Mouse (Mus musculus) right cerebral cortex, postnatal 4 days (tissue): ENCODE results near the gene Zfp712.

Experiments
- DNase-seq: peaks from one replicate; pipeline ENCODE4 v3.0.0-alpha.2; 2022

Gene Zfp712

GRCm38 (mm10) chr13:67060786-67061358 is at the start of gene Zfp712:
Gene Zfp712, minus strand, starts transcription at chr13:67061170.
- peak; percentile 85 for DNase-seq

- peak; percentile 36 for DNase-seq
These were observed 47.8 kb upstream of the Zfp712 start for GRCm38 (mm10) chr13:67108821-67109206.

- DNase-seq: peak; percentile 83
These were observed 47.3 kb upstream of the Zfp712 start, which contains the start of gene Gm28557 for GRCm38 (mm10) chr13:67108194-67108820. Gene Gm28557, minus strand, starts transcription at chr13:67108604.

- DNase-seq: no peak
These were observed 46.7 kb upstream of the Zfp712 start for GRCm38 (mm10) chr13:67107681-67108080.

GRCm38 (mm10) chr13:67097876-67098275 is 36.9 kb upstream of the Zfp712 start, which contains the start of gene Zfp708:
Gene Zfp708, minus strand, starts transcription at chr13:67097976.
- no peak for DNase-seq

- no peak for DNase-seq
These were observed 29.2 kb upstream of the Zfp712 start for GRCm38 (mm10) chr13:67090154-67090553.

- no peak for DNase-seq
These were observed 21.0 kb upstream of the Zfp712 start for GRCm38 (mm10) chr13:67081946-67082345.

- DNase-seq: peak; percentile 58
These were observed 20.3 kb upstream of the Zfp712 start for GRCm38 (mm10) chr13:67081142-67081713.

- no peak for DNase-seq
These were observed 16.3 kb upstream of the Zfp712 start for GRCm38 (mm10) chr13:67077244-67077643.

GRCm38 (mm10) chr13:67072786-67073185 is 11.8 kb upstream of the Zfp712 start:
- no peak for DNase-seq

- DNase-seq: no peak
These were observed 4.4 kb upstream of the Zfp712 start for GRCm38 (mm10) chr13:67065386-67065785.

GRCm38 (mm10) chr13:67062427-67062826 is 1.5 kb upstream of the Zfp712 start:
- DNase-seq: no peak

GRCm38 (mm10) chr13:67060161-67060785 is 697 bp downstream of the Zfp712 start:
- no peak for DNase-seq
